Mouse (Mus musculus) E14TG2a.4 (cell line): Measurements from ENCODE around the gene Sel1l3.

Source experiments
- H3K27me3 ChIP-seq: 2 replicates; pipeline ENCODE4 v1.6.1; 2014; ENCODE audit warnings: low read length, control low read depth; ENCODE audit not compliant: insufficient read depth
- H3K36me3 ChIP-seq: 2 replicates; pipeline ENCODE4 v1.6.1; 2014; ENCODE audit warnings: low read length, control low read depth; ENCODE audit not compliant: insufficient read depth
- H3K4me1 ChIP-seq: replicated peaks from 2 replicates; pipeline ENCODE4 v1.6.1; 2014; ENCODE audit warnings: low read depth, low read length, control low read depth
- H3K4me3 ChIP-seq: replicated peaks from 2 replicates; pipeline ENCODE4 v1.5.1; 2014; ENCODE audit warnings: mild to moderate bottlenecking, low read length
- H3K9me3 ChIP-seq: 2 replicates; pipeline ENCODE4 v1.6.1; 2014; ENCODE audit warnings: low read length, control low read depth
- CTCF ChIP-seq: conservative IDR thresholded peaks from 2 replicates; pipeline ENCODE4 v1.5.1; 2014; ENCODE audit warnings: low read length
- NANOG ChIP-seq: IDR thresholded peaks from 2 replicates; pipeline ENCODE4 v1.6.1; 2014; ENCODE audit warnings: borderline replicate concordance, low read length, mixed read lengths
- POU5F1 ChIP-seq: IDR thresholded peaks from 2 replicates; pipeline ENCODE4 v1.6.1; 2014; ENCODE audit warnings: low read length, borderline replicate concordance

The Sel1l3 gene

DNA sequence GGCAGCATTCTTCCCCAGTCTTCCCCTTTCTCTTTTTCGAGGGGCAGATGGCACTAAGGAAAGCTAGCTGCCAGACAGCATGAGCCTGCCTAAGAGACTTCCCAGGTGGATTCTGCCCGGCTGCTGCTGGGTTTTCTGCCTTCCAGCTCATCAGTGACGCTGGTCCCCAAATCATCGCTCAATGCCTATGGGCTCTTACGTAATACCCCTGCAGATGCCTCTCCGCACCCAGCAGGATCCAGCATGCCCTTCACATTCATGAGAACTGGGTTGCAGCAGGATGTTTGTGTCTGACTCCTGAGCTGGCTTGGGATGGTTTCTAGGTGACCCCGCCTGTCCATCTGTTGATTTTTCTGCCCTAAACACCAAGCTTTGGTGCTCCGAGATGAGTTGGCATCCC lies 75.7 kb downstream of the Sel1l3 start:
- Histone ChIP-seq H3K9me3 (no peaks in the 10 kb centered on the region), H3K4me3 (no peak overlapping the region), H3K4me1 (peaks cover 16% of the 10 kb centered on the region), H3K27me3 (no peaks in the 10 kb centered on the region), H3K36me3 (no peaks in the 10 kb centered on the region)
- TF ChIP-seq CTCF (no peak), POU5F1 (no peak), NANOG (no peak)

DNA sequence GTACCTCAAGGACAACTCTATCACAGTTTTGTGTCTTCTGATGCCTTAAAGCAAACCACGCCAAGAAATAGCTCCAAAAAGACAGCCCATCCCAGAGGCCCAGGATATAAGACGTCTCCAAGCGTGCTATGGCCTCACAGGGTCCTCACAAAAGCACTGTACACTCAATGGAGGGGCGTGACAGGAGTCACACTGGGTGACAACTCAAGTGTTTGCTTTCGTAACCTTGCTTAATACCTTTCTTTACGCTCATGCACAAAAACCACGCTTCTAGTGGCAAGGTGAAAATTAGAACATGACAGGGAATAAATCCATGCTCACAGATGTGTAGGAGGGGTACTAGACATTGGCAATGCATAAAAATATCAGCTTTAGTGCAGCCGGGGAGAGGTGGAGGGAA lies 77.7 kb downstream of the Sel1l3 start:
- TF ChIP-seq POU5F1 (no peak), CTCF (no peak), NANOG (no peak)
- Histone ChIP-seq H3K27me3 (no peaks in the 10 kb centered on the region), H3K4me1 (peaks cover 16% of the 10 kb centered on the region)

DNA sequence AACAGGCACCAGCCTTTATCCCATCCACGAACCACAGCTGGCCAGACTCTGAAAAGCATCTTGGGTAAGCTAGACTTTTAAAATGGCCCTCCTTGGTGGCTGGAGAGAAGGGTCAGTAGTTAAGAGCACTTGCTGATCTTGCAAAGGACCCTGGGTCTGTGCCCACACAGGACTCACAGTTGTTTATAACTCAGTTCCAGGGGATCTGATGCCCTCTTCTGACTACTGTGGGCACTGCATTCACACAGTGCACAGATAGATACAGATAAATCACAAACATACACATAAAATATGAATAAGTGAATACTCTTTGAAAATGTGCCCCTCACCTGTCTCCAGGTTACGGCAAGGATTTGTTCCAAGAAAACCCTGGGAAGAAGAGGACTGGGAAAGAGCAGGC lies 79.7 kb downstream of the Sel1l3 start:
- Histone ChIP-seq H3K27me3 (no peaks in the 10 kb centered on the region; the same call in 1 of the 2 replicates), H3K36me3 (no peaks in the 10 kb centered on the region), H3K4me1 (peaks cover 16% of the 10 kb centered on the region), H3K9me3 (no peaks in the 10 kb centered on the region), H3K4me3 (no peak overlapping the region)
- peak; percentile 52 for TF ChIP-seq CTCF
- TF ChIP-seq POU5F1, result no peak
- no peak for TF ChIP-seq NANOG

More for the DNA sequence above, 77.7 kb downstream of the Sel1l3 start:
- Histone ChIP-seq H3K9me3 (no peaks in the 10 kb centered on the region), H3K36me3 (no peaks in the 10 kb centered on the region), H3K4me3 (no peak overlapping the region)

DNA sequence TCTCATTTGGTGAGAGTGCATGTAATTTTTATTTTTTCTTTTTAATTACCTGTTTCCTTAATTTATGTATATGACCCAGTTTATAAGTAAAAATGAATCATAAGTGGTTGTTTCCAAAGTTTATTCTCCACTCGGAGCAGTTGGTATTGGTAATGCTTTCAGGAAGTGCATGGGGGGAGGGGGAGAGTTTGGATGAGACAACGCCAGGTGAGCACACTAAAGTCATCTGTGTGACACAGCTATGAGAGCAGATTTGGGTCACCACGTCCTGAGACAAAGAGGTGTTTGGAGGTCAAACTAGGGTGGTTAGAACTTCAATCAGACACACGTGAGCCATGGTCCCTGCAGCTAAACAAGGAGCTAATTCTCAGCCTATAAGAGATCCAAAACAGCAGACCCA lies 89.0 kb downstream of the Sel1l3 start:
- Histone ChIP-seq H3K4me1 (no peaks in the 10 kb centered on the region), H3K4me3 (no peak overlapping the region), H3K27me3 (no peaks in the 10 kb centered on the region; the same call in 1 of the 2 replicates), H3K9me3 (no peaks in the 10 kb centered on the region), H3K36me3 (no peaks in the 10 kb centered on the region)
- TF ChIP-seq CTCF (no peak), NANOG (no peak), POU5F1 (no peak)

DNA sequence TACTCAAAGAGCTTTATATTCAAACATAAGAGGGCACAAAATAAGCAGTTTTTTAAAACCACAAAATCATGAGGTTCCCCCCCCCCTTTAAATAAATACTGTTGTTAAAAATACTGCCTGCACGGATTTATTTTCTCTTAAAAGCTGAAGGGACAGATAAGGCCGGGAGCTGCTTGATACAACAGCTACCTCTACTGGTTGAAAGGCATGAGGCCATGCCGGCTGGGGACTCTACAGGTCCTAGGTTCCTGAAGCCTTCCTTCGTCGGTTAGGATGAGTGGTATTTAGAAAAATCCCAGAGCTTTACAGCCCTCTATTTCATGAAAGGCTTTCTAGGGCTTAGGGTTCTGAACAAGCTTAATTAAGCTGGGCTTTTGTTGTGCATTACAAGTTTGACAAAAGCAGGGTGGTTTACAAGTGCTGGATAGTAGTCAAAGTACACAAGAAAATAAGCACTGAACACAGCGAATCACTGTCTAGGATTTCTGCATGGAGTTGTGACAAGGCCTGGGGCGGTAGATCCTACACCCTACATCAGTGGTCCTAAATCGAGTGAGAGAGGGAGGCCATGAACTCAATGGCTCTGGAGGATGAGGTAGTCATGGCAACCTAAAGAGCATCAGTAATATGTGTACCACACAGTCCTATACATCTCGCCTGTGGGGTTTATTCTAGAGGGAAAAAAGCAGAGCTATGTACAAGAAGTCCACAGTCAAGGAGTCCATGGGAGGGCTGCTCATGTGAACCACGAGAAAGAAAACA lies 90.0 kb downstream of the Sel1l3 start:
- Histone ChIP-seq H3K4me1 (no peaks in the 10 kb centered on the region), H3K36me3 (no peaks in the 10 kb centered on the region), H3K27me3 (no peaks in the 10 kb centered on the region), H3K9me3 (no peaks in the 10 kb centered on the region), H3K4me3 (no peak overlapping the region)
- TF ChIP-seq CTCF, result peak; percentile 54
- TF ChIP-seq NANOG, result no peak

DNA sequence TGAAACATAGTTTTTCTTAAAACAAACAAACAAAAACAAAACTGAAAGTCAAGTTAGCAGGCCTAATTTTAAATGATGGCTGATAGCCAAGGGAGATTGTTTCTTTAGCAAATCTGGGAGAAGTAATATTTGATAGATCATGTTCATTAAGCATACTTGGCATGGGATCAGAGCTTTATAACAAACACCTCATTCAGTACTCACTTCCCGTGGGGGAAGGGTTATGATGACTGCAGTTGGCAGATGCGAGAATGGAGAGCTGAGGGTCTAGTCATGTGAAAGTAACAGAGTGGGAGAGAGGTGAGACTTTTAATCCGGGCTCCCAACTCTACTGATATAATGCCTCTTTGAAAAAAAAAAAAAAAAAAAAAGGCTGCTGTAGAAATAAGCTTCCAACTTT lies 94.0 kb downstream of the Sel1l3 start:
- TF ChIP-seq POU5F1, result no peak
- no peak for TF ChIP-seq NANOG
- no peak for TF ChIP-seq CTCF
- Histone ChIP-seq H3K4me1 (no peaks in the 10 kb centered on the region), H3K27me3 (no peaks in the 10 kb centered on the region), H3K36me3 (no peaks in the 10 kb centered on the region), H3K9me3 (no peaks in the 10 kb centered on the region), H3K4me3 (no peak overlapping the region)

DNA sequence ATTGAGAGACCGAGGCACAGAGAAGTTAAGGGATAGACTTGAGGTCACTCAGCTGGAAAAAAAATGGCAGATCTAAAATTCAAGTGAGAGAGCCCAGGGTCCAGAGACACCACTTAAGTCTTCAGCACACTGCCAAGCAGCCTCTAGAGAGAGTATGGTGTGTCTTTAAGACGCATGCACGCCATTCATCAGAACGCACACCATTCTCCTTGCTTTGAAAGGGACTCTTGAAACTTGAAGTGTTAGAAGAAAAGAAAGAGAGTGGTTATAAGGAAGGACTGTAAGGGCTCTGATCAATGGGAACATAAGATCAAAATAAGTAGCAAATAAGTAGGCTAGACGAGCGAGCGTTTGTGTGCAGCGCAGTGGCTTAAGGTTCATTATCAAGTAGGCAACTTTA lies 95.5 kb downstream of the Sel1l3 start:
- H3K27me3 ChIP-seq, result no peaks in the 10 kb centered on the region

DNA sequence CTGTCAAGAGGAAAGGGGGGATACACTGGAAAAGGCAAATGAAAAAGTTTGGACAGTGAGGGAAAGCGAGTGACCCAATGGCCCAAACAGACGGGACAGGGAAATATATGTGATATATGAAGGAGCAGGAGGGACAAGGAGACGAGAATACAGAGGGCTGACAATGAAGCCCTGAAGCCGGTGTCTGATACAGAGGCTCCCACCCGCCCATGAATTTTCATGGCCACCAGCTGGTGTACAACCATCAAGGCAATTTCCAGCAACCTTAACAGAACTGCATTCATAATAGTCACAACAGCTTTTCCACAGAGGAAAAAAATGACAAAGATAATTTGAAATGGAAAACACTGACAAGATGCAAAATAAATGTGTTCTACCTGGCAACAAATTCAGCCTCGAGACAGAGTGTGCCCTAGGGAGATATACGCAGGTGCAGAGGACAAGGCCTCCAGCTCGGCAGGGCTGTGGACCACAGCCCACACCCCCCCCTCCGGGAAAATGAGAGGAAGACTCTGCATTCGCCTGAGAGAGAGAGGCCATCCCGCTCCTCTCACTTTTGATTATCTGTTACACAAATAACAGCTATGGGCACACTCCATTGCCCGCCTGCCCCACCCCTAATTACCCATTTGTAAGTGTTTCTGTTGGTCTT lies 99.0 kb downstream of the Sel1l3 start:
- no peak overlapping the region for H3K4me3 ChIP-seq
- H3K9me3 ChIP-seq, result peaks cover 5% of the 10 kb centered on the region
- no peaks in the 10 kb centered on the region for H3K27me3 ChIP-seq
- H3K4me1 ChIP-seq, result peaks cover 27% of the 10 kb centered on the region
- TF ChIP-seq POU5F1 (no peak), CTCF (no peak), NANOG (no peak)
- H3K36me3 ChIP-seq, result no peaks in the 10 kb centered on the region

More for the DNA sequence above, 95.5 kb downstream of the Sel1l3 start:
- Histone ChIP-seq H3K36me3 (no peaks in the 10 kb centered on the region), H3K4me1 (no peaks in the 10 kb centered on the region), H3K9me3 (peaks cover 1% of the 10 kb centered on the region), H3K4me3 (no peak overlapping the region)
- TF ChIP-seq CTCF, result no peak
- TF ChIP-seq NANOG, result no peak
- no peak for TF ChIP-seq POU5F1

DNA sequence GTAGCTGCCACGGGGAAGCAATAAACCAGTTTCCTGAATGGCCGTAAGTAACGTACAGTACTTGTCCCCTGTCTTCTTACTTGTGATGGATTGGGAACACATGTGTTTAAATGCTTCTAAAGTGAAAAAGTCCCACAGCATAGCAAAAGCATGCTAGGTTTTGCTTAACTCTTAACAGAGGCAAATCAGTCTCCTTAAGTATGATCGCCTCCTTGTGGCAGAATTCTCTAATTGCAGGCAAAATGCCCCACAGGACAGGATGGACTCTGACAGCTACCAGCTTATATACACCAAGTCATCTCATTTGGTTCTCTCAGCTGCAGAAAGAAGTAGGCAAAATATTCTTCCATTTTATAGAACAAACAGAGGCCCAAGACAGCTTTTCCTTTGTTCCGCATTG lies 100.8 kb downstream of the Sel1l3 start:
- Histone ChIP-seq H3K9me3 (peaks cover 5% of the 10 kb centered on the region), H3K27me3 (no peaks in the 10 kb centered on the region), H3K4me3 (no peak overlapping the region), H3K36me3 (no peaks in the 10 kb centered on the region), H3K4me1 (peaks cover 31% of the 10 kb centered on the region)
- TF ChIP-seq CTCF, result peak; percentile 76
- no peak for TF ChIP-seq NANOG
- no peak for TF ChIP-seq POU5F1
